Mouse (Mus musculus) lung, postnatal 10 days (tissue): Measurements from ENCODE around the gene Marveld1.

Experiments
- DNase-seq: peaks from one replicate; pipeline ENCODE4 v3.0.0; 2021

Gene Marveld1

GRCm38 (mm10) chr19:42141998-42142397 is 5.2 kb upstream of the Marveld1 start:
- DNase-seq, result no peak

GRCm38 (mm10) chr19:42142757-42143156 is 4.4 kb upstream of the Marveld1 start:
- DNase-seq, result no peak

GRCm38 (mm10) chr19:42144067-42144466 is 3.1 kb upstream of the Marveld1 start:
- DNase-seq, result peak; percentile 51

DNA sequence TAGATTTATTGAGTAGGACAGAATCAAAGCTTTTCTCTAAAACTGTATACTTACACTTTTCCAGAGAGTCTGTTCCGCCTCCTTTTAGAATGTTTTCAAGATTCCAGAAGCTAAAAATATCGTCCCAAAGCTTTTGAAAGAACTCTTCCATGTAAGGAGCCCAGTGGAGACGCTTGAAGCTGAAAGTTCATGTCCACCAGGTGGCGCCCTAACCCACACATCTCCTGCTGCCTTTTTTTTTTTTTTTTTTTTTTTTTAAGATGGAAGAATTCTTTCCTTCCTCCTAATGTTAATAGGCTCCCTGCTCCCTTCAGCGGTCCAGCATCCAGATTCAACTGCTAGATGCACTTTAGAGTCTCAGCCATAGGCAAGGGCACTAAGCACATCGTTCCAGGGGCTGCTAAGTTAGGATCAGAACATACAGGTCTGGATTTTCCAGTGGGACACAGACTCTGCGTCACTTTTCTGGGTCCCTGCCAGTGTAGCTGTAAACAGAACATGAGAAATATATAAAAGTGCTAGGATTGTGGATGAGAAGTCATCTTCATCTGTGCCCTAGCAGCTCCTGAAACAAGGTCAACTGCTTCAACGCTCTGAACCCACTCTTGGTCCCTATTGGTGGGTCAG is 2.5 kb upstream of the Marveld1 start:
- DNase-seq, result peak; percentile 94

- peak; percentile 59 for DNase-seq
Observed at GRCm38 (mm10) chr19:42145210-42145609, 2.0 kb upstream of the Marveld1 start.

DNA sequence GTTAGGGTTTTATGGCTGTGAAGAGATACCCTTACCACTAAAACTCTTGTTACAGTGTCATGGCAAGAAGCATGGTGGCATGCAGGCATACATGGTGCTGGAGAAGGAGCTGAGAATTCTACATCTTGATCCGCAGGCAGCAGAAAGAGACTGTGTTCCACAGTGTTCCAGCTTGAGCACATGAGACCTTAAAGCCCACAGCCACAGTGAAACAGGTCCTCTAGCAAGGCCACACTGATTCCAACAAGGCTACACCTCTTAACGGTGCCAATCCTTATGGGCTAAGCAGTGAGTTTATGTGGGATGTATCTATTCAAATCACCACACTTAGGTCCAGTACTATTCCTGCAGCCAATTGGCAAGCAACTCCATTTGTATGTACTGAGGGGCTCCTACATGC is 1.5 kb upstream of the Marveld1 start:
- no peak for DNase-seq

DNA sequence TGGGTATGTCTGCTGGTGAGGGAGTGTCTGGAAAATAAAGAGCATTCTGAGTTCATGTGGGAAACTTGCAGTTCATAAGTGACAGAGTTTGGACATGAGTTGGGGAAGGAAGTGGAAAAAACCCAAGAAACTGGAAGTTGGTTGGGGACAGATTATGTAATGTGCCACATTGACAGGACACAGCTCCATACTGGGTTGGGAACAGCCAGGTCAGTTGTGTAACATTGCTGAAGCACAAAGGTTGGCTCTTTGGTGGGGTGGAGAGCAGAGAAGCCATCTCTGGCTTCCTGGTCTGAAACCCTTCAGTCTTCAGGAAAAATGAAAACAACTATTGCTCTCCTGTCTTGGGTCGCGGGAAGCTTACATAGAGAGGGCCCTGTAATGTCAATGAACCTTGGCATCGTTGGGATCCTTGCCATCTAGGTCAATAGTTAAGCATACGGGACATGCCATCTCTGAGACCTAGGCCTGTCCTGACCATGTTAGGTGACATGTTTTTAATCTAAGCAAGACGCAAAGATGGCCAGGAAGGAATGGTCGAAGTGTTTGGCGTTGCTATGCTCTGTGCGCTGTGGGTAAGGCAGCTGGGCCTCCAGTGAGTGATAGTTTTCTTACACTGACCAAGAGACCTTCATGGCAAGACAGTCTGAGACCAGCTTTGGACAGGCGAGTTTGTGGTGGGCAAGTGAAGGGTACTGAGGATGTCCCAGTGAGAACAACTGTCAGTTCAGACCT is 757 bp upstream of the Marveld1 start:
- DNase-seq, result no peak

DNA sequence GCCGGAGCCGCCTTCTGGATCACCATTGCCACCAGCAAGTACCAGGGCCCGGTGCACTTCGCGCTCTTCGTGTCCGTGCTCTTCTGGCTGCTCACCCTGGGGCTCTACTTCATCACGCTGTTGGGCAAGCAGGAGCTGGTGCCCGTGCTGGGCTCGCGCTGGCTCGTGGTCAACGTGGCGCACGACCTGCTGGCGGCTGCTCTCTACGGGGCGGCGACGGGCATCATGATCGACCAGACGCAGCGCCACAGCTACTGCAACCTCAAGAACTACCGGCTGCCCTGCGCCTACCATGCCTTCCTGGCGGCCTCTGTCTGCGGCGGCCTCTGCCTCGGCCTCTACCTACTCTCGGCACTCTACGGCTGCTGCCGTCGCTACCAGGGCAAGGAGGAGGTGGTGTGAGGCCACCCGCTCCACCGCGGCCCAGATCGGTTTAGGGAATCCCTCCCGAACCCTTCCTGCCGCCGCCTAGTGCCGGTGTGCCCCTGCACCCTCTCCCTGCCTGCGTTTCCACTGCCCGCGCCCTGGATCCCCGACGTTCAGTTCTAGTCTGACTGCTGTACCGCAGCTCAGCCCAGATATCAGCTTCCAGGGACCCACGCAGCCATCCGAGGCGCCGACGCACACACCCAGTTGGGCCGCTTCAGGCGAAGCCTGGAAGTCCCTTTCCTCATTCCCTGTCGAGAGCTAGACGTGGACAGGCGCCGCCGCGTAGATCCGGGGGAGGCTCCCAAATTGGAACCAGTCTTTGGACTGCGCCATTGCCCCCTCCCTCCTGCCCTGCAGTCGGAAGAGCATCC is 769 bp downstream of the Marveld1 start:
- peak; percentile 89 for DNase-seq

GRCm38 (mm10) chr19:42148569-42148860 is 1.3 kb downstream of the Marveld1 start:
- no peak for DNase-seq

DNA sequence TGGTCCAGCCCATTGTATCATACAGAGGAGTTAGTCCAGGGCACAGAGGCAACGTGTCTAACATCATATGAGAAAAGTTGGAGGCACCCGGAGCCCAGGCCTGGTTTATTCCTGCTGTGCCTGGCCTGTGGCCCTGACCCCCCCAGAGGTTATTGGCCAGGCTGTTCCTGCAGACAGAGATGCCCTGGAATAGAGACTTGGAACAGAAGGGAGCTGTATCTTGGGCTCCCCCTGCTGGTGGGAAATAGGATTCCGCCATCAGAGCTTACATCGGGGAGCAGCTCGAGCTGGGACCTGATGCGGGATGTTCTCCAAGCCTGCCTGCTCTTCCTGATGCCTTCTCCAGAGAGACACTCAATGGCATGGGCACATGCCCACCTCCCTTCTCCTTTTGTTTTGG is 4.8 kb downstream of the Marveld1 start:
- peak; percentile 93 for DNase-seq

DNA sequence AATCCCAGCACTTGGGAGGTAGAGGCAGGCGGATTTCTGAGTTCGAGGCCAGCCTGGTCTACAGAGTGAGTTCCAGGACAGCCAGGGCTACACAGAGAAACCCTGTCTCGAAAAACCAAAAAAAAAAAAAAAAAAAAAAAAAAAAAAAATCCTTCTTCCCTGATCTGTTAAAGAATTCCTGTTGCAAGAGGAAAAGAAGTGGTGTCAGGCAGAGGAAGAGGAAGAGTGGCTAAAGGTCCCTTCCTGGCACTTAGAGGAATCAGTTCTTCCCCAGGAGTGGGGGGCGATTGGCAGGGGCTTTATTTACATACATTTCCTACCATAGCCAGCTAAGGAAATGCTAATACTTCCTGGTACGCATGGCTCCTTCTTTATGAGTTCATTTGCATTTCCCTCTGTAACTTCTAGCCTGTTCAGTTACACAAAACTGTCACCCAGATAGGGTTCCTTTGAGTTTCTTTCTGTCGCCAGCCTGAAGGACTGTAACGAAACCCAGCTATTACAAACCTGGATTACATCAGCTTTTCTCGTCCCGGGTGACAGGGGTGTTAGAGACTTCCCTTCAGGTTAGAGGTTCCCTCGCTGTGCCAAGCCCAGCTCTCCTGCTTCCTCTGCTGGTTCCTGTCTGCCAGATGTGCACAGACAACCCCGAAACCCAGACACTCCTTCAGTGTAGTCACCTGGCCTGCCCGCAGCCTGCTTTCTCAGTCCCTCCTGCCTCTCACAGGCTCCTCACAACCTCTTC is 10.5 kb downstream of the Marveld1 start:
- DNase-seq, result no peak

GRCm38 (mm10) chr19:42158246-42159017 is 11.2 kb downstream of the Marveld1 start:
- no peak for DNase-seq

GRCm38 (mm10) chr19:42163764-42164163 is 16.6 kb downstream of the Marveld1 start, which contains the start of gene Zfyve27:
Gene Zfyve27, plus strand, starts transcription at chr19:42163951.
- no peak for DNase-seq

DNA sequence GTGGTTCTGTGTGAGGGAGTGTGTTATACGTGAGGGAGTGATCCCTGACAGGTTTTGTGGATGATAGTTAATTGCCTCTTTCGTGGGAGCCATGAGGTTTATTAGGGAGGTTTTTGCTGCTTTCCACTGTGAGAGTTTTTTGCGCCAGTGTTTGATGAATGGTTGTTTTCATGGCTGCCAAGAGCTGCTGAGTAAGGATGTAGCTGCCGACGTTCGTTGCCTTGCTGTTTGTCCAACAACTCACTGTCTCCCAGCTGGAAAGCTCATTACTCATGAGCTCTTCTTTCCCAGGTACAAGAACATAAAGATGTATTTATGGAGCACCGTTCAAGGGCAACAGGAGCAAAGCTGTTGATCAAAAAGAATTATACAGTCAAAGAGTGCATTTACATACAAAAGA is 17.0 kb downstream of the Marveld1 start:
- no peak for DNase-seq

GRCm38 (mm10) chr19:42166130-42166529 is 18.9 kb downstream of the Marveld1 start:
- DNase-seq, result peak; percentile 93

DNA sequence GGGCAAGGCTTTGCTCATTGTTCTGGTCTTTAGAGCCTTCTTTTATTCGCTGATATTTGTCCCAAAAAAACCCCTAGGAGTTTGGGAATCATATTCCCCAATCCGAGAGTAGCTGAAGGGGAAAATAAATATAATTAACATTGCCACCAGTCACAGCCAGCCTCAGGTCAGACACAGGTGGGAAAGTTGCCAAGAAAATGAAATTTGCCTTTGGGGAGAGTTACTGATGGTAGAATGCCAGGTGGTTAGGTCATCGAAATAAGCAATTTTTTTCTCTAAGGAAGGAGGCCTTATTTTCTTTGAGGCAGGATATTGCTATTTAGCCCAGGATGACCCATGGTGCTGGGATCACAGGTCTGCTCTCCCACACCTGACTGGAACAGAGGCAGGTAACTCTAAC is 19.6 kb downstream of the Marveld1 start:
- no peak for DNase-seq

DNA sequence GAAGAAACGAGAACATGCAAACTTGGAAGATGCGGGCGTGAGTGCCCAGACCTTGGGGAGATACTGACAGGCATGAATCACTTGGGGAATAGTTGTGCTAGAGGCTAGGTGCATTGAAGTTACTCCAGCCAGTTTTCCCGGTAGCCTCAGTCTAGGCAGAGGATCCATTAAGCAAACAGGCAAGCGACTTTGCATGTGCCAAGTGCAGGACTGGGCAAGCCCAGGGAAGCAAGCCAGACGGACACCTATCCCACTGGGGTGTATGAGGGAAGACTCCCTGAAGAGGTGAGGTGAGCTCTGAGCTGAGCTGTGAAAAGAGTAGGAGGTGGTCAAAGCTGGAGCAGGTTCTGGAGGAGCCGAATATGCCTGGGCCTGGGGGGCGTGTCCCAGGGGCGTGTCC is 20.3 kb downstream of the Marveld1 start:
- DNase-seq, result no peak

GRCm38 (mm10) chr19:42169322-42169975 is 22.2 kb downstream of the Marveld1 start:
- peak; percentile 25 for DNase-seq

- peak; percentile 93 for DNase-seq
Observed at GRCm38 (mm10) chr19:42170025-42170969, 23.1 kb downstream of the Marveld1 start.

- no peak for DNase-seq
Observed at GRCm38 (mm10) chr19:42176841-42177240, 29.6 kb downstream of the Marveld1 start.

DNA sequence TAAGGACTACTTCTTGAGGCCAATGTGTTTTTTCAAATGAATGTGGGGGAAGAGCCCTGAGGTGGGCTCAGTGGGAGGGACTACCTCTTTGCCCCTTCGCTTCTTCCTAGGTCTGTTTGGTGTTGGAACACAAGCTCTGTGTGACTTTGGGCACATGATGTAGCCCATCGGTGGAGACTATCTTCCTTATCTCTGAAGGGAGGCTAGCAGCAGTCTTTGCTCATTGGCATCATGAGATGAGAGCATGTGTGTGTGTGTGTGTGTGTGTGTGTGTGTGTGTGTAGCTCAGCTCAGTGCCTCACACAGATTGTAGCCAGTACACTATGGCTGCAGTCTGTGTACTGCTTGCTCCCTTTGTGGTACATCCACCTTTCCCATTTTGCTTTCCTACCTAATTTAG is 30.3 kb downstream of the Marveld1 start:
- DNase-seq, result no peak
